In genomic region chr16:22045930-22046329, GRCm38 (mm10) we compare ENCODE assay signal across 21 mouse cellular contexts. TPM values are rescaled to one million over a fixed set of nuclear protein-coding genes. Genes with fewer than 3 reads are reported as not detected.
DNase-seq lines count a peak whose midpoint lies in the region; ATAC-seq and TF ChIP-seq lines count a peak whose summit lies in the region.
"Had no signal": no experiment of that assay in that cellular context is flagged by ENCODE, and none has a peak within 500 bp of the region (broad histone marks: within the 10 kb centered on the region; RNA-seq: fewer than 3 reads in every experiment).

No protein-coding gene starts in this region.

- peak; percentile 59 for DNase-seq in heart, adult 11 months
- no peak for DNase-seq in heart, postnatal 4 days
- DNase-seq in gastrocnemius, postnatal 10 days, result no peak
- no peak for DNase-seq in left cerebral cortex, adult 2 months (ENCODE audit: extremely low spot score in 1 of 2, low spot score in 2 of 2)
- DNase-seq: adrenal gland, adult 2 months; adrenal gland, postnatal 10 days; adrenal gland, postnatal 25 days; cerebellum, adult 11-12 months; cerebellum, adult 2 months; cerebellum, adult 9-10 months; cerebellum, postnatal 10 days; cerebellum, postnatal 25 days; embryo, embryonic 11 days had no signal

- no peak overlapping the region for H3K4me3 ChIP-seq in left cerebral cortex, adult 2 months
- H3K4me3 ChIP-seq: embryonic facial prominence, embryonic 13.5 days; embryonic facial prominence, embryonic 15.5 days; erythroblast, embryonic 14.5 days; forebrain, embryonic 10.5 days; forebrain, embryonic 12.5 days had no signal

- H3K27ac ChIP-seq in left cerebral cortex, adult 2 months, result no peak overlapping the region
- H3K27ac ChIP-seq: embryonic facial prominence, embryonic 13.5 days; embryonic facial prominence, embryonic 15.5 days; forebrain, embryonic 10.5 days; forebrain, embryonic 12.5 days had no signal

- peak; percentile 42; the same call in 1 of the 2 replicates for ATAC-seq in common myeloid progenitor, adult 5-6 weeks (replicated peaks; ENCODE audit: low read depth, poor library complexity, severe bottlenecking)
- ATAC-seq in megakaryocyte, adult 5-6 weeks (ENCODE audit: poor library complexity, severe bottlenecking), result peak; percentile 77

- no peak for TF ChIP-seq CTCF in left cerebral cortex, adult 2 months (IDR thresholded peaks at IDR 0.05)

- intact Hi-C loops in left cerebral cortex, adult 2 months (cut with DNase I), result no loop called here

RNA-seq across cellular contexts. Expression of gene Senp2, which starts 36.6 kb away (rescaled TPM):
- 10 to 100 TPM; 25.5 to 26.7 TPM for total RNA-seq in heart, postnatal 4 days (2021)
- 40.3 and 41.9 TPM in 2 replicates for total RNA-seq in common myeloid progenitor, adult 5-6 weeks (2017)
- 47.3 and 52.5 TPM in 2 replicates for total RNA-seq in megakaryocyte, adult 5-6 weeks (2015)
- 45.5 and 53.5 TPM in 2 replicates for total RNA-seq in megakaryocyte, adult 5-6 weeks (2017)
- total RNA-seq in gastrocnemius, postnatal 10 days (2021), result 10 to 100 TPM; 21.2 to 22.6 TPM
- 100 to 1,000 TPM in 1 of 2 experiments, 10 to 100 TPM in 1; 94.9 to 100 TPM for total RNA-seq in left cerebral cortex, adult 2 months (2021)

RNA-seq across cellular contexts. Expression of gene Liph, which starts 50.5 kb away (rescaled TPM):
- under 1 TPM in 1 of 2 experiments, not detected in 1; 0.17 TPM for total RNA-seq in heart, postnatal 4 days (2021)
- total RNA-seq in common myeloid progenitor, adult 5-6 weeks (2017), result not detected in 2 replicates
- not detected in 2 replicates for total RNA-seq in megakaryocyte, adult 5-6 weeks (2015)
- total RNA-seq in megakaryocyte, adult 5-6 weeks (2017), result 0.84 TPM in 1 of 2 replicates, not detected in the other
- under 1 TPM in 1 of 2 experiments, not detected in 1; 0.09 TPM for total RNA-seq in gastrocnemius, postnatal 10 days (2021)
- total RNA-seq in left cerebral cortex, adult 2 months (2021), result under 1 TPM in 1 of 2 experiments, not detected in 1; 0.16 TPM
- total RNA-seq: MEL had no signal
